Mouse (Mus musculus): Measurements from ENCODE around the gene Rln3.
A peak's percentile ranks its signal among the peaks of the same experiment; 100 is the strongest.

The Rln3 gene

GRCm38 (mm10) chr8:84044900-84045299, at the start of gene Rln3:
TSS of gene Rln3 (minus strand) at chr8:84045000.
- DNase-seq (ENCODE audit: low read depth in 2 of 2, low spot score in 2 of 2): no peak

GRCm38 (mm10) chr8:84090585-84090984, 45.8 kb upstream of the Rln3 start:
- DNase-seq (ENCODE audit: low read depth in 2 of 2, low spot score in 2 of 2): no peak

- DNase-seq (ENCODE audit: low read depth in 2 of 2, low spot score in 2 of 2): no peak
Observed at GRCm38 (mm10) chr8:84089277-84089676, 44.5 kb upstream of the Rln3 start.

GRCm38 (mm10) chr8:84087821-84088220, 43.0 kb upstream of the Rln3 start:
- no peak for DNase-seq (ENCODE audit: low read depth in 2 of 2, low spot score in 2 of 2)

GRCm38 (mm10) chr8:84087156-84087555, 42.4 kb upstream of the Rln3 start:
- no peak for DNase-seq (ENCODE audit: low read depth in 2 of 2, low spot score in 2 of 2)

GRCm38 (mm10) chr8:84084341-84085115, 39.7 kb upstream of the Rln3 start:
- DNase-seq (ENCODE audit: low read depth in 2 of 2, low spot score in 2 of 2): no peak

- DNase-seq (ENCODE audit: low read depth in 2 of 2, low spot score in 2 of 2): no peak
Observed at GRCm38 (mm10) chr8:84083829-84084241, 39.0 kb upstream of the Rln3 start.

GRCm38 (mm10) chr8:84079206-84079605, 34.4 kb upstream of the Rln3 start:
- DNase-seq (ENCODE audit: low read depth in 2 of 2, low spot score in 2 of 2): no peak

DNA sequence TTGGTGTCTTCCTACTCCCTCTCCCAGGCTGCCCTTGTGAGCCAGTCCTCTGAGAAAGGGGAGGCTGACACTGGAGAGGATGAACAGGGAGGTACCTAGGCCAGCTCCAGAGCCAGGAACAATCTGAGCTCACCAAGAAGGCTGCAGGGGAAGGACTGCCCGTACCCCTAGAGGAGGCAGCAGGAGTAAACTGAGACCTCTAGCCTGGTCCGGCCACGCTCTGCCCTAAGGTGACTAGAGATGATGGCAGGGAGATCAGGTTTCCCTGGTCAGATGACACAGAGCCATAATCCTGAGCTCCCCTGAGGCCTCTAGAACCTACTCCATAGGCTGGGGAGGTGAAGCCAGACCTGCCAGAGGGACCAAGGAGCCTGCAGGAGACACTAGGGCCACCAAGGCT, 32.0 kb upstream of the Rln3 start:
- no peak for DNase-seq (ENCODE audit: low read depth in 2 of 2, low spot score in 2 of 2)

- no peak for DNase-seq (ENCODE audit: low read depth in 2 of 2, low spot score in 2 of 2)
Observed at GRCm38 (mm10) chr8:84076412-84076811, 31.6 kb upstream of the Rln3 start.

- DNase-seq (ENCODE audit: low read depth in 2 of 2, low spot score in 2 of 2): peak in 1 of 2 experiments; percentile 51
Observed at GRCm38 (mm10) chr8:84073230-84073976, 28.6 kb upstream of the Rln3 start.

DNA sequence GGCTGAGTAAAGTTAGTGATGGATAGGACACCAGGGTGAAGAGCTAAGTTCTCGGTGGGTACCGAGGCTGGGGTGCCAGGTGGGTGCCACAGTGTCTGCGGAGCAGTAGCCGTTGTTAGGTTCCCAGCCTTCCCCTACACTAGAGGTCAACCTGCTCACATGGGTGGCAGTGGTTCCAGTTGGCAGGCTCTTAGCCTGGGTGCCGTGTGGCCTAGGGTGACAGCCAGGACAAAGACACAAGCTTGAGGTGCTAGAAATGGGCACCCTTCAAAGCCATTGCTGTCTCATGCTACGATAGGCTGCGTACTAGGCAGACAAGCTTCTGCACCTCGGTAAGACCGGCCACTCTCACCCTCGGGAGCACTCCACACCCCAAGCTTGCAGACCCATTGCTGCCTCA, 27.5 kb upstream of the Rln3 start:
- no peak for DNase-seq (ENCODE audit: low read depth in 2 of 2, low spot score in 2 of 2)

- DNase-seq (ENCODE audit: low read depth in 2 of 2, low spot score in 2 of 2): no peak
Observed at GRCm38 (mm10) chr8:84071921-84072320, 27.1 kb upstream of the Rln3 start.

DNA sequence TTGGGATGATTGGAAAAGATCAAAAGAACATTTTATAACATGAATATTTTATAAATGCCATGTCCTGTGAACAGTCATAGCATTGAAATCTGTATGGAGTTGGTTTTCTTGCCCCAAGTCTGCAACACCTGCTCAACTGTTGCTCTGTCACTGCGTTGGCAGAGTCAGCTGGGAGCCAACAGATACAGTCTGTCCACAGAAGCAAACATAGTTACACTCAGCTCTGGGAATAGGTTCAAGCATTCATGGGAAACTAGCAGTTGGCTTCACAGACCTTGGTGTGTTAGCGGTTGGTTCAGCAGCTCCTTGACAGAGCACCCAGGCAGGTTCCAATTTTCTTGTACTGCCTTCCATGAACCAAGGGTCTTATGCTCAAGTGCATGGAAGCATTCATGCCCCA, 25.9 kb upstream of the Rln3 start:
- DNase-seq (ENCODE audit: low read depth in 2 of 2, low spot score in 2 of 2): no peak

DNA sequence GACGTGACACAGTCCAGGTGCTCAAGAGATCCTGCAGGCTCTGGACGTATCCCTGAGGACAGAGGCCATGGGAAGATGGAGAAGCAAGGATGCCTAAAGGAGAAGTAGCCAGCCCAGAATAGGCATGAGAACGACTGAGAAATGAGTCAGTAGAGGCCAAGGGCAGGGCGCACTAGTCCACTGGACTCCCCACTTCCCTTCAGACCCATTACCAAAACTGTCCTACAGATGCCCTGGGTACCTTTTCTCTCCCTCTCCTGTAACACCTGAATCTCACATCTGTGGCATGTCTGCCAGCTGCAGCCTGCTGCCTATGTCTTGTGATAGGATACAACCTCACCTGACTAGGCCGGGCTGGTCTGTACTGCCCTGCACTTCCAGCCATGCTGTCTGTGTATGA, 25.4 kb upstream of the Rln3 start:
- DNase-seq (ENCODE audit: low read depth in 2 of 2, low spot score in 2 of 2): no peak

DNA sequence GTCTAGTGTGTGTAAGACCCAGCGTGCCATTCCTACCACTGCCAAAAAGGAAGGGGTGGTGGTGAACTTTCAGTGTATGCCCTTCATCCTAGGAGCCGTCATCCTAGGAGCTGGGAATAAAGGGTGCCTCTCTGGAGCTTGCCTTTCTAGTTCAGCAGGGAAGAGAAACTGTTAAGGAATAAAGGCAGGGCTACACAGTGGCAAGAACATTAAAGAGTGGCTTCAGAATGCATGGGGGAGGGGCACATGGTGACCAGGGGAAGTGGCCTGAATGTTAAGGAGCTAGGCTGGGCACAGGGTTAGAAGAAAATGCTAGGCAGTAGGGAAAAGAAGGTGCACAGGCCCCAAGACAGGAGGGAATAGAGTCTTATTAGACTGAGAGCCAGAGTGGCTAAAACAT, 24.9 kb upstream of the Rln3 start:
- DNase-seq (ENCODE audit: low read depth in 2 of 2, low spot score in 2 of 2): no peak

- DNase-seq (ENCODE audit: low read depth in 2 of 2, low spot score in 2 of 2): no peak
Observed at GRCm38 (mm10) chr8:84069169-84069568, 24.4 kb upstream of the Rln3 start.

DNA sequence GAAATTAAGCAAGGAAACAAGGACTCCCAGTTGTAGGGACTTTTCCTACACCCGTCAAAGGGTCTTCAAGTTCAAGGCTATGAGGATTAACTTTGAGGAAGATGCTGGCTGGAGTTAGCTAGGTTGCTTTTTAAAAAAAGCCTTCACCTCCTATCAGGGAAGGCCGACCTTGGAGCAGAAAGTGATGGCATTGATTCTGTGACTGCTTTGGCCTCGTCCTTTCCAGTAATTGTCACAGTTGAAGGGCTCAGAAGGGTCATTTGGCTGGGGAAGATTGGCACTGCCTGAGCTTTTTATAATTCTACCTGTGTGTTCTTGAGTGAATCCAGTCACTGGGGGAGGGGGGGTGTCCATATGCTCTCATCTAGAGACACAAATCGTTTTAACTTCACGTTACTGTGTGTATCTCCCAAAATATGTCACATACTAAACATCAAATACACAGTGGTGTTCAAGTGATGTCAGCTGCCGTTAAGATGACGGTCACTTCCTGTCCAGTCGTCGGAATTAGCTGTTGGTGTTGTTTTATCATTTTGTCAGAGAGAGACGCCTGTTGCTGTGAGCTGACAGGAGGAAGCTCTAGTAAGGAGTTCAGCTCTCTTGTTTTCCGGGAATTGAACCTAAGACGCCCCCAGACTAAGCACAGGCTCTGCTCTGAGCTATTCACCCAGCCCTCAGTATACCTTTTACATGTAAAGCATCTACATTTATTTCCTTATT, 23.7 kb upstream of the Rln3 start:
- no peak for DNase-seq (ENCODE audit: low read depth in 2 of 2, low spot score in 2 of 2)

DNA sequence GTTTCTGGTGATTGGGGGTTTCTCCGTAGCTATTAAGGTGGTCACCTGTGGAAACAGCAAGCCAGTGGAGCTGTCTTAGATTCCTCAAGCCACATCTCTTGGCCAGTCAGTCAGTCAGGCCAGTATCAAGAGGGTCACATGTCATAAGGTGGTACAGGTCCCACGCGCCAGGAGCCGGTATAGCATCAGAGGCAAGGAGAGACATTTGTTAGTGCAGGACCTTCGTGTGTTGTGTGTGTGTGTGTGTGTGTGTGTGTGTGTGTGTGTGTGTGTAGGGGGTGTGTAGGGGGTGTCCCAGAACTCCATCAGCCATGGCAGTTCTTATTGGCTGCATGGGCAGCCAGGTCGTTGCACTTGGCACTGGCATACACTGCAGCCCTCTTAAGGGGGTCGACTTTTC, 23.1 kb upstream of the Rln3 start:
- no peak for DNase-seq (ENCODE audit: low read depth in 2 of 2, low spot score in 2 of 2)

DNA sequence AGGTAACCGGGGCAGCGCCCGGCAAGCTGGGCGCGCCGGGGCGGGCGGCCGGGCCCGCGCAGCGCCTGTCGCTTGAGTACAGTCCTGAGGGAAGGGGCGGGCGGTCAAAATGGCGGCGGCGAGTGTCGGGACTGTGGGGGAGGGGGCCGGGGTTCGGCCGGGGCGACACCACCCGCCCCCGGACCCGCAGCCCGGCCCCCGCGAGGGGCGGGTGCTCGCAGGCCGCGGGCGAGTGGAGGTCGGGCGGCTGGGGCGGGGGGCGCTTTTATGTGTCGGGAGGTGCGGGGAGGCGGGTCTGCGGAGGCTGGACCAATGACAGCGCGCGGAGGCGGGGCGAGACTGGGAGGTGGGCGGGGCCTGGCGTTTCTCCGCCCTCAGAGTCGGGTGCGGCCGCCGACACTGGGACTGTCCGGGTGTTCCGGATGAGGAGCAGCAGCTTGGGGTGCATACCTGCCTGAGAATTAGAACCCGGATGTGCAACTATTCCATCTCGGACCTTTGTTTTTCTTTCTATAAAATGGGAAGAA, 22.3 kb upstream of the Rln3 start:
- peak; percentile 94 to 96 for DNase-seq (ENCODE audit: low read depth in 2 of 2, low spot score in 2 of 2)

- peak; percentile 97 to 98 for DNase-seq (ENCODE audit: low read depth in 2 of 2, low spot score in 2 of 2)
Observed at GRCm38 (mm10) chr8:84066291-84066930, 21.6 kb upstream of the Rln3 start, which contains the start of gene Rfx1. TSS of gene Rfx1 (plus strand) at chr8:84066834.

Measured in CD8-positive naive resting alpha-beta T cell, adult 2 months (primary cell).